Mouse (Mus musculus) erythroblast, adult 5-6 weeks (primary cell): ENCODE measurements around the gene Ciz1. TPM values are rescaled to one million over a fixed set of nuclear protein-coding genes. Genes with fewer than 3 reads are reported as not detected.
A peak's percentile ranks its signal among the peaks of the same experiment; 100 is the strongest.
"Not testable (repeated sequence)": the region's sequence is repeated elsewhere in the genome, so short reads cannot be mapped to it uniquely, and the experiment has no call there.

ENCODE experiments used
- ATAC-seq: replicated peaks from 2 replicates; pipeline ENCODE4 v1.8.0; 2016; ENCODE audit warnings: moderate number of reproducible peaks, mild to moderate bottlenecking, moderate TSS enrichment, inconsistent platforms; ENCODE audit not compliant: poor library complexity, low FRiP score, severe bottlenecking
- total RNA-seq, 2 experiments: library from RNA; stranded (forward) in 1 of 2; stranded (reverse) in 1 of 2; fragments of 150-400 nt in 1 of 2; fragments of 200-764, 138-1000 nt in 1 of 2; gene quantifications; 2 replicates each; pipeline versions ENCODE4 v1.2.3 to v1.2.4; 2015 to 2017; ENCODE audit warnings: low replicate concordance in 2 of 2

The Ciz1 gene
- total RNA-seq, 2 experiments from 2014 or later, result 33.5 to 38.2 TPM

DNA sequence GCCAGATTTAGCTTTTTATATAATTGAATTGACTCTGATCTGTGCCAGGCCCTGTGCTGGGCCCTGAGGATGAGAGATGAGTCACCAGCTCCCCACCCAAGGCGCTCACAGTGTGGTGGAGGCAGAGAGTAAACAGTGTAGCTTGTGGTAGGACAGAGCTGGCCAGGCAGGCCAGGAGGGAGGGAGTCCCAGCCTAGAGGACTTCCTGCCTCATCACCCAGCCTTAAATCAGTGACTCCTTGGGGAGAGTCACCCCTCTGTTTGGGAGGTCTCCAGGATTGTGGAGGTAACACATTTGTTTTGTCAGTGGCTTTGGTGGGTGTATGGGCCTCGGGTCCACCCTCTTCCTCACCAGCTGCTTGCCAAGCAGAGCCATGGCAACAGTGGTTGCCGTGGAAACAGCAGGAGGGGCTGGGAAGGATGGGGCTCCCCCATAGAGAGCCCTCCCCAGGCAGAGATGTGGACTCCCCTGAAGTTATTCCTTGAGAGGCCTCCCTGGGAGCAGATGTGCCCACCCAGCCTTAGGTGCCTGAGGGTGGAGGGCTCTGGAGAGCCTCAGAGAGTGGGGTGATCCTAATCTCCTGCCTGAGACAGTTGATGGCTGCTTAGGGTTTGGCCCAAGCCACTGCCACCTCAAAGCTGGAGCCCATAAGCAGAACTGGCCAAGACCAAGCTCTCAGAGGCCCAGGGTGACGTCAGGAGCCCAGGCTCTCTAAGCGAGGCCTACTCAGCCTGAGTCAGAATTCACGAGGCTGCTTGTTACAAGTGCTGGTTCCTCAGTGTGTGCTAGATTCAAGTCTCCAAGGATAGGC lies 9.4 kb upstream of the Ciz1 start:
- no peak for ATAC-seq

- ATAC-seq, result no peak
Observed at GRCm38 (mm10) chr2:32343351-32343671, 8.8 kb upstream of the Ciz1 start.

DNA sequence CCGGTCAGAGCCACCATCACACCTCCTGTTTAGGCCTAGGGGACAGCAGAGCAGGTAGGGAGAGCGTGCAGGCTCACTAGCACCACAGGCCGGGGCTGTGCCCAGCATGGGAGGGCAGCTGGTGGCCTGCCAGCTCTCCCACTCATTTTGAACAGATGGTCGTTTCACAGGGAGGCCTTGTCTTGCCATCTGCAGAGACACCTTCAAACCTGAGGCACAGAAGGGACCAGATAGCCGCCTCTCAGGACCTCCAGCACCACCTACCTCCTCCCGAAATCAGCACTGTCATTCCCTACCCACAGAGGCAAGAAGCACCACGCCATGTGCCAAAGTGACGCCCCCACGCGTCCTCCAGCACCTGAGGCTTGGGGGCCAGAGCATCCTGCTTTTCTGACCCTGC lies 8.1 kb upstream of the Ciz1 start:
- ATAC-seq, result no peak

GRCm38 (mm10) chr2:32344598-32345321 lies 7.4 kb upstream of the Ciz1 start:
- no peak for ATAC-seq

DNA sequence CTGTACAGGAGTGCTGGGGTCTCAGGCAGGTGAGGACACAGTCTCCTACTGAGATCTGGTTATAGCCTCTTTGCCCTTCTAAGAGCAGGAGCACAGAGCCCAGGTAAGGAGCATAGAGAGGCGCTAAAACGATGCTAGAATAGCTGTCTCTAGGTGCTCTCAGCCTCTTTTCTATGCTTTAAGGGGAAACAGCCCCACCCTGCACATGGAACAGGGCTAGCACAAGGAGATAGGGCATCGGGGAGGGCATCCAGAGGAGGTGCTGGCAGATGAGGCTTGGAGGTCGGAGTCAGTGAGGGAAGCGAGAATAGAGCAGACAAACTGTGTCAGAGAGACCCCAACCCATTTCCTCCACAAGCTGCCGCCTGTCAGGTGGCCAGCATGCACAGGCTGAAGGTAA lies 5.1 kb upstream of the Ciz1 start:
- no peak for ATAC-seq

- ATAC-seq, result no peak
Observed at GRCm38 (mm10) chr2:32348311-32348710, 3.8 kb upstream of the Ciz1 start.

- no peak for ATAC-seq
Observed at GRCm38 (mm10) chr2:32349625-32350255, 2.4 kb upstream of the Ciz1 start.

GRCm38 (mm10) chr2:32350471-32351051 lies 1.6 kb upstream of the Ciz1 start:
- ATAC-seq, result no peak

- ATAC-seq, result no peak
Observed at GRCm38 (mm10) chr2:32351471-32351961, 611 bp upstream of the Ciz1 start.

- peak; percentile 86 for ATAC-seq
Observed at GRCm38 (mm10) chr2:32353007-32353542, 948 bp downstream of the Ciz1 start, which contains the start of gene Dnm1. Dnm1 (minus strand) TSS chr2:32353338.

DNA sequence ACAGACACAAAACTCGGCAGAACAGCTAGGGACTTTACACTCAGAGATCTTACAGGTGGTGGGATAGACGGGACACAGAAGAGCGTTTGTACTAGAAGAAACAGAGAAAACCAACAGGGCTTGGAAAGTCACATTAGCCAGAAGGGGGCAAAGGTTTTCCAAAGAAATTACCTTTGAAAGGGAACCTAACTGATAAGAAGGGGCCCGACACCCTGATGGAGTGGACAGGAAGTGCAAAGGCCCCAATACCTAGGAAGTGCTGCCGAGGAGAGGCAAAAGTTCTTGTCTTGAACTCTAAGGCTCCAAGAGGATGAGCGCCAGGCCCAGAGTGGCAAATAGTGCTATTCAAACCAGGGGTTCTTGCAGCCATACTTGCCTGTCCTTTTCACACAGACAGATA lies 1.7 kb downstream of the Ciz1 start:
- ATAC-seq, result no peak

DNA sequence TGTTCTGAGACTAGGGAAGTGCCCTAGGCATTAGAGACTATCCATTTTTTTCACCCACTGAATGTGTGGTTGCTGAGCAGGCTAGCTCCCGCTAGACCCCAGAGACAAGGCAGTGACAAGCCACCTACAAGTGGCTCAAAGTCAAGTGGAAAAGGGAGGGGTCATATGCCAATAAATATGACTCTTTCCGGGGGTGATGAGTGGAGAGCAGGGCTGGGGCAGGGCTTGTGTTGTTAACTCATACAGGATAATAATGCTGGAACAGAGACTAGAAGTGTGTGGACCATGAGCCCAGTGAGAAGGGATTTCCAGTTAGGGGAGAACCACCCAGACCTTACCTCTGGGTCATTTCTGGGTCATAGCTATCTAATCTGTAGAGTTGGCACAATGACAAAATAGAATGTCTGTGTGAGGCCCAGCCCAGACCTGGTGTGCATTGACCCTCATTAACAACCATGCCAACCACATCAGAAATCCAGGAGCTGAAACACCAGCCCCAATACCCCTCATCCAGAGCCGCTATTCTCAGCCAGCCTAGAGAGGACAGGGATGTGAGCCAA lies 2.3 kb downstream of the Ciz1 start:
- no peak for ATAC-seq

DNA sequence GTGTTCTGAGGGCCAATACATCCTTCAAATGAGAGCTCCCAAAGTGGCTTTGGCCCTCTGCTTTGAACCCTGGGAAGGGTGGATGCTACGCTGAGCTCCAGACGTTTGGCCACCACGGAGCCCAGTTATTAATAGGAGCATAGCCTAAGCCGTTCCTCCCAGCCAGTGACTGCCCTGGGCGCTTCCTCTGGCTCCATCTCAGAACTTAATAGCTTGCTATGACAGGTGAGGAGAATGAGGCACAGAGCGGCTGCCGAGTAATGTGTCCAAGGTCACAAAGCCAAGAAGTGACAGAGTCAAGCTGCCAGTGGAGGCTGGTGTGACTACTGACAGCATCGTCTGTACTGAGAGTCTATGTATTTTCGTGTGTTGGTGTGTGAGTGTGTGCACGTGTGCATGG lies 4.1 kb downstream of the Ciz1 start:
- ATAC-seq, result no peak

DNA sequence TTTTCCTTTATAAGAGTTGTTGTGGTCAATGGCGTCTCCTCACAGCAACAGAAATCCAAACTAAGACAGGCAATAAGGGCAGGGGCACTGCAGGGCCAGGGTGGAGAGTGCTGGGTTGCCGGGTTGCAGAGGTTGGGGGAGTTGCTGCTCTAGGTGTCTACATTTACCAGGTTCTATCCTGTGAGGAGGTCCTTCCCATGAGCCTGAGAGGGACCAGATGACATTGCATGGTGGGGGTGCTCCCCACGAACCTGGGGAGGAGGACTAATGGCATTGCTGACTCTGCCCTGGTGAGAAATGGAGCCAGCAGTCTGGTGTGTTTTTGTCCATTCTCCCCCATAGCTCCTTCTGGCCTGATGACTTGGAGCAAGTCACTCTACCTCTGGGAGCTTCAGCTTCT lies 5.6 kb downstream of the Ciz1 start:
- no peak for ATAC-seq

GRCm38 (mm10) chr2:32358381-32358780 lies 6.3 kb downstream of the Ciz1 start:
- no peak for ATAC-seq

DNA sequence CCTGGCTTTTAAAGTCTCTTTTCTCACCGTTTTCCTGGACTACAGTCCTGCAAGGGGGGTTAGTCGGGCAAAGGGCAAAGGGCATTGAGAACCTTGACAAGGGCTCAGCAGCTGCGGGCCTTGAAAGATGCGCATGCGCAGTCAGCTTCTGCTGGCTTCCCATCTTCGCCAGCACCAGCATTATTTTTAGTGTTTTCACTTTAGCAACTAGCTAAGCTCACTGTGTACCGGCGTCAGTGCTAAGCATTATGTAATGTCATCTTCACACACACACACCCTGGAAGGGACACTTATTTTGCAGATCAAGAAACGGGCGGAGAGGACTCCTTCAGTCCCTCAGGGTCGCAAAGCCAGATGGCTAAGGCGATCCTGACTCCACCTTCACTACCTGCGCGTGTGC lies 8.6 kb downstream of the Ciz1 start:
- peak; percentile 26; the same call in 1 of the 2 replicates for ATAC-seq

DNA sequence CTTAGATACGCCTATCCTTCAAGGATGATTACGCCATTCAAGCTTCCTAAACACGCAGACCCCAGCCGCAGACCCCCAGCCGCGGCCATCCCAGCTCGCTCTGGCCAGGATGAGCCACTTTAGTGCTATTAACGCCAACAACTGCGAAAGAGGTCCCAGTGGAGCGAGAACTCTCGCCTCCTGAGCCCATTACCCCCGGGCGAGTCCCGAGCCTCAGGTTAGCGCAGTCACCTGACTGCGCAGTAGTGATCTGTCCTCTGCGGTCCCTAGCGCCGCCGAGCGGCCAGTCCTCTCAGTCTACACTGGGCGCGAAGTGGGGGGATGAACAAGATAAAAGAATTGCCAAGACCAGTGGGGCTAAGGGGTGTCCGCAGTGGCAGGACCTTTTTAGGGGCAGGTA lies 9.3 kb downstream of the Ciz1 start:
- ATAC-seq, result peak; percentile 72

DNA sequence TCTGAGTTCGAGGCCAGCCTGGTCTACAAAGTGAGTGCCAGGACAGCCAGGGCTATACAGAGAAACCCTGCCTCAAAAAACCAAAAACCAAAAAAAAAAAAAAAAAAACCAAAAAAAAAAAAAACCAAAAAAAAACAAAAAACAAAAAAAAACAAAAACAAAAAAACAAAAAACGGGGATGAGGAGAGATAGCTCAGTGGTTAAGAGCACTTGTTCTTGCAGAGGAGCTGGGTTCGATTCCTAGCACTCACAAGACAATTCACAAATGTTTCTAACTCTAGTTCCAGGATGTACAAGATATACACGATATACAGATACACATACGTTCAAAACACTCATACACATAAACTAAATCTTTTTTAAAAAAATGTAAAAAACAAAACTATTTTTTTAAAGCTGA lies 10.1 kb downstream of the Ciz1 start:
- not testable (repeated sequence) for ATAC-seq

DNA sequence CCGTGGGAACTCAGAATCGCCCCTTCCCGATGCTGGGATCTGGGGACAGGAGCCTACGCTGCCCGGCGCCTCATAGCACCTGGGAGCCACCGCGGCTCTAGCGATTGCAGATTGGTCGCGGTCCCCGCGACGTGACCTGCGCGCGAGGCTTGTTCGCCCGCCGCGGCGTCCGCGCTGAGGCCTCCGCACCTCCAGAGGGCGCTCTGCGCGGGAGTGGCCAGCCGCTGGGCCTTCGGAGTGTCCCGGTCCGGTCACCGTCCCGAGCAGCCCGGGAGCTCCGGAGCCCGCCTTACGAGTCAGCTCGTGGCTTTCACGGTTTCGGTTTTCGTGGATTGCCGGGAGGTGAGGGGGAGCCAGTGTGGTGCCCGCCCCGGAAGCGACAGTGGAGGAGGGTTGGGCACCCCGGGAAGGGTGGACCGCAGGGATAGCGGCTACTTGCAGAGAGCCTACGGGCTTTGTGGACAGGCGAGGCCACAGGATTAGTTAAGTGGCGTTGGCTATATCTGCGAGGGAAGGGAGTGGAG lies 10.8 kb downstream of the Ciz1 start:
- ATAC-seq, result peak; percentile 68
